Mouse (Mus musculus) adrenal gland, adult 2 months (tissue): ENCODE data around the gene Soga1. TPM values are rescaled to one million over a fixed set of nuclear protein-coding genes. Genes with fewer than 3 reads are reported as not detected.

ENCODE experiments used
- DNase-seq: peaks from one replicate; pipeline ENCODE4 v3.0.0; 2021
- polyA plus RNA-seq: library from polyadenylated mRNA; depleted of rRNA; stranded (reverse); fragments of >200 nt; gene quantifications from 2 replicates; pipeline ENCODE4 v1.2.3, GENCODE M21; 2012; rRNA removed
- total RNA-seq, 2 experiments: library from RNA; stranded (reverse); gene quantifications; 2 replicates each; pipeline ENCODE4 v1.2.3; 2021

The Soga1 gene
- total and polyA plus RNA-seq, 3 experiments = 30.9 to 36.6 (median 33.1) TPM

DNA sequence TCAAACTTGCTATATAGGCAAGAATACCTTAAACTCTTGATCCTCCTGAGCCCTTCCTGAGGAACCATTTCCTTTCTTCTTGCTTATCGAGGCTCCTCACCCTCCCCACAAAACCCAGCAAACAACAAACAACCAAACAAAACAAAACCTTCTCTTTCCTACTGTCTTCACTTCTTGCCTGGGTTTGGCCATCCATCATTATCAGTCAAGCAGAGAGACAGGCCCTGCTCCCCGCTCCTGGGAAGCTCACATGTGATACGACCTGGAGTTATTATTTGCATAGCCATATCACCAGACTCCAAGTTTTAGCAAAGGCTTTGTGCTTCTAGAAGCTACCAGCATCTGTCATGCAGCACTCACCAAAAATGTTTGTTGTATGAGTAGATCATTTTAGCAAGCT lies 91.7 kb downstream of the Soga1 start:
- no peak for DNase-seq

DNA sequence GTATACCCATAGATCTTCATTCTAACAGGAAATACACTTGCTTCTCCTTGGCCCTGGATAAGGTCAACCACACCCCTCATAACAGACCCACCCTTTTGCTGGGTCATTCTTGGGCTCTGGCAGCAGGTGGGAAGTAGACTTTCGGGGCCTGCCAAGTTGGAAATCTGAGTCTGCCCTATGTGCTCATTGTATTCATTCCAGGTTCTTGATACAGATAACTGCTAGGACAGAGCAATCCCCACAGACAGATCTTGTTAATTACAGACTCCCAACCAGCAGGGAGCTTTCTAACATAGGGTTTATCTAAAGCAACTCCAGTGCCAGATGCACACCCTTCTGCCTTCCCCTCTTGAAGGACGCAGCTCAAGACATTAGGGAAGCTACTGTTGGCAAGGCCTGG lies 96.2 kb downstream of the Soga1 start:
- DNase-seq = no peak

DNA sequence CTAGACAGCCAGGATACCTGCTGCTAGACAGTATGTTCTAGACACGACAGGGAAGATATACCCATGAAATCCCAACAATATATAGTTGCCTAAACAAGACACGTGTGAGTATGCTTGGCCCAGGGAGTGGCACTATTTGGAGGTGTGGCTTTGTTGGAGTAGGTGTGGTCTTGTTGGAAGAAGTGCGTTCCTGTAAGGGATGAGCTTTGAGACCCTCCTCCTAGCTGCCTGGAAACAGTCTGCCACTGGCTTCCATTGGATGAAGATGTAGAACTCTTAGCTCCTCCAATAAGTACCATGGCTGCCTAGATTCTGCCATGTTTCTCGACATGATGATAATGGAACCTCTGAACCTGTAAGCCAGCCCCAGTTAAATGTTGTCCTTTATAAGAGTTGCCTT lies 97.8 kb downstream of the Soga1 start:
- DNase-seq = no peak

DNA sequence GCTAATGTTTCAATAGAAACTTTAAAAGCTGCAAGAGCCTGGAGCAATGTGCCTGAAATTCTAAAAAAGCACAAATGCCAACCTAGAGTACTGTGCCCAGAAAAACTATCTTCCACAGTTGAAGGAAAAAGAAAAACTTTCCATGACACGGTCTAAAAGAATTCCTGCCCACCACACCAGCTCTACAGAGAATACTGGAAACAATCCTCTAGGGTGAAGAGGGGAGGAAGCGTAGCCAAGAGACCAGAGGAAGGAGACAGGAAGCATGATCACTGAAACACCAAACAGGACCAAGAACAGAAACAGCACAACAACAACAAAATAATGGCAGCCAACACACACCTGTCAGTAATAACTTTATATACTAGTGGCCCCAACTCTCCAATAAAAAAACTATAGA lies 99.0 kb downstream of the Soga1 start:
- DNase-seq = no peak

DNA sequence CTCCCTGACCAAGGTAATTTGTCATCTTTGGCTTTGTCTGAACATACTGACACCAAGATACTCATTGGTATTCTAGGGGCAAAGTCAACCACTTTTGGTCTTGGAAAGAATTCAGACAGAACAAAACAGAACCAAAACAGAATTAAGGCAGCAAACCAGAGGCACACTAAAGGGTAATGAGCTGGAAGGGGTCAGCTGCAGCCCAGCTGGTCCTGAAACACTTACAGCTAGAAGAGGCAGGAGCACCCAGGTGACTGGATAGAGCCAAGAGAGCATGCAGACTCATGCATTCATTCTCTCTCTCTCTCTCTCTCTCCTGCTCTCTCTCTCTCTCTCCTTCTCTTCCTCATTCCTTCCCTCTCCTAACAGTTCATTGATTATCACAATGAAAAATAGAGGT lies 102.3 kb downstream of the Soga1 start:
- DNase-seq = no peak

DNA sequence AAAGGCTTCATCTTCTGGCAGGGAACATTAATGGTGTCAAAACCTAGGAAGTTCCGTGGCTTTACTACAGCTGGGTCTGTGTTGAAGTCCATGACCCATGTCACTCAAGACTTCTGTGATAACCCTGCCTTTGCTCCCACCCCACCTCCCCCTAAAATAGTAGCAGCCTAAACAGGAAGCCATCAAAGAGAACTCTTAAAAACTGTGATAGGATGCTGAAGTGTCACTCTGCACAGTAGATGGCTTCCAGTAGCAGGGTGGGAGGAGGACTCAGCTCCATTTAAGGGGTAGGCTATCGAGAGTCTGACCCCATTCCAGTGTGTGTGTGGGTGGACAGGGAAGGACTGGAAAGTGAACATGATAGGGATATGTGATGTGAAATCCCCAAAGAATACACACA lies 104.1 kb downstream of the Soga1 start:
- DNase-seq = no peak

DNA sequence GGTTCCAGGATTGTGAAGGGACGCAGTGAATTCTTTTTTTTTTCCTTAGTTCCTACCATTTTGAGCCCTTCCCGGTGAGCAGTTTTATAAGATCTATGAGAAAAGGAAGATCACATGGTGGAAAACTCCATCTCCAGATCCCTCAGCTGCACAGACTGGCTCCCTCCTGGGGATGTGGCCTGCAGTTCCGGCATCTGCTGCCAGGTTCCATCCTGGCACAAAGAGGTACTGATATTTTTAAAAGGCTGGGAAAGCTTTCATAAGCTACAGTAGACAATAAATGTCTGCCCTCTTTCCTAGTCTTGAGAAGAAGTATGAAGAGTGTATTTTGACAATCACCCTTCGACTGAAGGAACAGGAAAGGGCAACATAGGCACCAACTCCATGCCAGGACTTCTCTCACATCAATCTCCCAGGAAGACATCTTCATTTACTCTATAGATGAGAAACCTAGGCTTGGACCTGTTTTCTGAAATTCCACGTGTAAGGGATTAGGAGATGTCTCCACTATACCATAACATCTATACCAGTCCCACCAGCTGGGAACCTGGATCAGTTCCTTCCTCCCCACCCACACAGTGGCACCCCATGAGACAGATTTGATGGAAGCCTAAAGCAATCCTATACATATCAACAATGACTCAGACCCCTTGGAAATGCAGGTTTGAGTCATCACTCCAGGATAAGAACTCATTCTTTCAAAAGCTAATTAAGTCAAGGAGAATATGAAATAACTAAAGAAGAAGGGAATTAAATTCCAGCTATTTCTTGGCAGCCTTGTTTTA lies 105.5 kb downstream of the Soga1 start:
- no peak for DNase-seq

DNA sequence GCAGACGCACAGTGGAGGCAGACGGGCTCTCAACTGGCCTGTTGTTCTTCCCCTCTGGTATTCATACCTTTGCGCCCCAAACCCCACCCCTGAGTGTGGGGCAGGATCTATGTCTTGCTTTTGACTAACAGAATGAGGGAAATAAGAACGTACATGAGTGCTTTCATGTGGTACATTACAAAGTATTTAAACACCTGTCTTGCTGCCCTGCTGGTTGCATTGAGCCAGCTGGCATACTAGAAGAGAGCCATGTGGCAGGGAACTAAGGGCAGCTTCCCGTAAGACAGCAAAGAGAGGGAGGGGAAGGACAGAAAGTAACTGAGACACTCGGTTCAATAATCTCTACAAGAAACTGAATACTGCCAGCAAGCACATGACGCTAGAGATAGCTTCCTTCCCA lies 108.8 kb downstream of the Soga1 start:
- DNase-seq = no peak

DNA sequence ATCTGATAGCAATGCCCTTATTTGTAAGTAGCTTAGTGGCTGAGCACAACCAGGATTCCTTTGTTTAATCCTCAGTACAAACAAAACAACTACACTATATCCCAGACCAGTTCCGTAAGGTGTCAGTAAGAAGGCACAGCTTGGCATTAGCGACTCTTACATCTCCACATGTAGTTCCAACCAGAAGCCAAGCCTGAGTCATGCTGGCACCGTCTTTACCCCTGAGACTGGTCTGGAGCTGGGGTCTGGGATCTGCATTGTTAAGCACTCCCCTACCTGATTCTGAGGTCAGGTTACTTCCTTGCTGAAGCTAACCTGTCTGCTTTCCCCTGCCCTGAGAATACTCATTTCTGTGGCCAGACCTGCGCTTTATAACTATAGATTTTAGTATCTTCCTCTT lies 110.6 kb downstream of the Soga1 start:
- no peak for DNase-seq

DNA sequence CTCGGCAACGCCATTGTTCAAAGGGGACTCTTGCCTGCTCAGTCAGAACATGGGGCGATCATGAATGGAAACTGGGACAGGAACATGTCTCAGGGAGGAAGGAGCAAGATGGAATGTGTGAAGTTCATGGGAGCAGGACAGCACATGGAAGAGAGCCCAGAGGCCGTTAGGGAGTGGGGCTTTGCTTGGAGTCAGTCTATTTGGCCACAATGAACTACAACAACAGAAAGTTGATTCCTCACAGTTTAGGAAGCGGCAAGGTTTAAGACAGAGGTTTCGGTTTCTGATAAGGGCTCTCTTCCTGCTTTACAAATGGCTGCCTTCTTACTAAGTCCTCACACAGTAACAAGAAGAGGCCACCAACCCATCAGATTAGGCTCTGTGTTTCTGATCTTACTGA lies 111.7 kb downstream of the Soga1 start:
- DNase-seq = no peak

Other genes with a start within 250 kb of the Soga1 start
- gene Tgif2, start 239.2 kb downstream of the Soga1 start, total RNA-seq = 1 to 10 TPM; 1.8 to 4.3 TPM
- 5.5 and 8.5 TPM in 2 replicates for gene Tgif2, start 239.2 kb downstream of the Soga1 start, polyA plus RNA-seq
- 1 to 10 TPM; 2.5 to 3.4 TPM for gene 4930518I15Rik, start 221.3 kb downstream of the Soga1 start, total RNA-seq
- gene 4930518I15Rik, start 221.3 kb downstream of the Soga1 start, polyA plus RNA-seq = 0.68 and 0.98 TPM in 2 replicates
- gene Rab5if, start 216.1 kb downstream of the Soga1 start, total RNA-seq = 100 to 1,000 TPM; 285 to 311 TPM
- gene Rab5if, start 216.1 kb downstream of the Soga1 start, polyA plus RNA-seq = 324 and 358 TPM in 2 replicates
- not detected for gene Sla2, start 192.1 kb downstream of the Soga1 start, total RNA-seq
- 0.09 and 0.15 TPM in 2 replicates for gene Sla2, start 192.1 kb downstream of the Soga1 start, polyA plus RNA-seq
- gene Ndrg3, start 87.2 kb downstream of the Soga1 start, total RNA-seq = 10 to 100 TPM; 68.0 to 72.5 TPM
- 37.7 and 41.7 TPM in 2 replicates for gene Ndrg3, start 87.2 kb downstream of the Soga1 start, polyA plus RNA-seq
- gene Dsn1, start 72.1 kb downstream of the Soga1 start, total RNA-seq = 1 to 10 TPM; 4.1 to 6.3 TPM
- 0.76 and 0.77 TPM in 2 replicates for gene Dsn1, start 72.1 kb downstream of the Soga1 start, polyA plus RNA-seq
- gene Tldc2, start 7.8 kb upstream of the Soga1 start, total RNA-seq = not detected
- gene Tldc2, start 7.8 kb upstream of the Soga1 start, polyA plus RNA-seq = 0.19 TPM in 1 of 2 replicates, not detected in the other
- gene Samhd1, start 56.0 kb upstream of the Soga1 start, total RNA-seq = 10 to 100 TPM; 23.0 to 26.8 TPM
- 11.7 and 13.4 TPM in 2 replicates for gene Samhd1, start 56.0 kb upstream of the Soga1 start, polyA plus RNA-seq
- gene Rbl1, start 125.3 kb upstream of the Soga1 start, total RNA-seq = 1 to 10 TPM; 3.7 to 5.6 TPM
- 1.6 and 1.7 TPM in 2 replicates for gene Rbl1, start 125.3 kb upstream of the Soga1 start, polyA plus RNA-seq
- gene Rpn2, start 199.8 kb upstream of the Soga1 start, total RNA-seq = 100 to 1,000 TPM; 296 to 306 TPM
- 198 and 225 TPM in 2 replicates for gene Rpn2, start 199.8 kb upstream of the Soga1 start, polyA plus RNA-seq
- under 1 TPM; 0.26 to 0.48 TPM for gene Mroh8, start 200.3 kb upstream of the Soga1 start, total RNA-seq
- gene Mroh8, start 200.3 kb upstream of the Soga1 start, polyA plus RNA-seq = 0.37 and 0.90 TPM in 2 replicates